Mouse (Mus musculus) neural tube, embryonic 14.5 days (tissue): Measurements from ENCODE around the gene Ubtd2. TPM values are rescaled to one million over a fixed set of nuclear protein-coding genes. Genes with fewer than 3 reads are reported as not detected.

Source experiments
- ATAC-seq: fragments of 200-750 bp; cut with Nextera tagmentation; 2 replicates; pipeline ENCODE4 v1.8.0; 2017; ENCODE audit warnings: low read depth, mild to moderate bottlenecking, moderate TSS enrichment, moderate library complexity
- H3K27ac ChIP-seq: fragments of 300-500 bp; sonication (generic); 2 replicates; pipeline ENCODE4 v1.5.1; 2014; ENCODE audit warnings: low read depth, mild to moderate bottlenecking, control low read depth, low read length, moderate library complexity, mixed read lengths
- H3K27me3 ChIP-seq: fragments of 300-500 bp; sonication (generic); 2 replicates; pipeline ENCODE4 v1.6.1; 2014; ENCODE audit warnings: low read length; ENCODE audit not compliant: control insufficient read depth, insufficient read depth
- H3K36me3 ChIP-seq: fragments of 300-500 bp; sonication (generic); 2 replicates; pipeline ENCODE4 v1.6.1; 2014; ENCODE audit warnings: low read length, mixed read lengths; ENCODE audit not compliant: control insufficient read depth, insufficient read depth
- H3K4me1 ChIP-seq: fragments of 300-500 bp; sonication (generic); 2 replicates; pipeline ENCODE4 v1.6.1; 2014; ENCODE audit warnings: low read length; ENCODE audit not compliant: control insufficient read depth, insufficient read depth
- H3K4me2 ChIP-seq: fragments of 300-500 bp; sonication (generic); 2 replicates; pipeline ENCODE4 v1.6.1; 2014; ENCODE audit warnings: mild to moderate bottlenecking, low read depth, low read length, control low read depth
- H3K4me3 ChIP-seq: fragments of 300-500 bp; sonication (generic); 2 replicates; pipeline ENCODE4 v1.5.1; 2014; ENCODE audit warnings: low read depth, low read length, control low read depth, mixed read lengths
- H3K9ac ChIP-seq: fragments of 300-500 bp; sonication (generic); replicated peaks from 2 replicates; pipeline ENCODE4 v1.6.1; 2014; ENCODE audit warnings: low read depth, mild to moderate bottlenecking, control low read depth, low read length, mixed read lengths
- H3K9me3 ChIP-seq: fragments of 300-500 bp; sonication (generic); 2 replicates; pipeline ENCODE4 v1.6.1; 2016; ENCODE audit warnings: low read length; ENCODE audit not compliant: control insufficient read depth
- WGBS: fragments of 180-500 bp; shearing (Covaris S2); extraction: QIAGEN DNeasy Blood & Tissue Kit; methylation state at CpG from one replicate; pipeline ENCODE4 v1.1.7; 2014; 5-methylcytosine and 5-hydroxymethylcytosine counted together
- polyA plus RNA-seq: library from polyadenylated mRNA; unstranded; fragments of >200 nt; fragmentation: Nextera tagmentation; extraction: Ambion mirVana; gene quantifications from 2 replicates; pipeline ENCODE4 v1.2.1, GENCODE M21; 2014

Gene Ubtd2
- polyA plus RNA-seq, 1 experiment from 2014 or later: 52.5 TPM

DNA sequence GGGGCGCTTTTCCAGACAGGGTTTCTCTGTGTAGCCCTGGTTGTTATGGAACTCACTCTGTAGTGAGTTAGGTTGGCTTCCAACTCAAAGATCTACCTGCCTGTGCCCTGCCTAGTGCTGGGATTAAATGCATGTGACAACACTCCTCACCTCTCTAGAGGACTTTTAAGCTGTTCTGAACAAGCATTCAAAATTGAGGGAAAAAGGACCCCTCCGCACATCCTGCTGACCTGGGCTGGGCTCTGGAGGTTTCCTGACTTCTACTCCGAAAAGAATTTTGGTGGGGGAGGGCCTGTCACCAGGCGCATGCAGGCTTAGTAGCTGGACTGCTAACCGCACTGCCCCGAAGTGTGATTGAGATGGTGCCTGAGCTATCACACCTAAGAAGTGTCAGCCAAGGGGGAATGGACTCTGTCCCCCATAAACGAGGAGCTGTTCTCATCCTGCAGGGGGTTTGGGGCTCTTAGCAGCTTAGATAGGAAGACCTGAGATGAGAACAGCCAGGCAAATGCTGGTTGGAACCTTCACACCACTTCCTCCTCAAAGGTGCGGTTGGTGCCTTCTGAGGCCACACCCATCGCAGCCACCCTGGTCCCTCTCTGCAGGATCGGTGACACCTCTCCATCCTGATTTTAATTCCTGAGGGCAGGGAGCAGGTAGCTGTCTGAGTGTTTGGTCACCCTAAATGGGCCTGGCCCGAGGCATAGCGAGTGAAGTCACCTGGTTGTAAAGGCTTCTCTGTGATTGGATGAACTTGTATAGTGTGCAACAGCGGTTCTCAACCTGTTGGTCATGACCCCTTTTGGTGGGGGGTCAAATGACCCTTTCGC is 98.4 kb downstream of the Ubtd2 start:
- H3K9me3 ChIP-seq: no peaks in the 10 kb centered on the region
- H3K4me3 ChIP-seq: no peak overlapping the region
- no peak overlapping the region for H3K27ac ChIP-seq
- peaks cover 9% of the 10 kb centered on the region; the same call in 1 of the 2 replicates for H3K4me1 ChIP-seq
- 79% methylated on average over 14 of the region's 14 CpGs for WGBS
- no peaks in the 10 kb centered on the region for H3K27me3 ChIP-seq
- no peak overlapping the region for H3K9ac ChIP-seq
- H3K4me2 ChIP-seq: no peak overlapping the region
- no peaks in the 10 kb centered on the region for H3K36me3 ChIP-seq
- ATAC-seq: no peak

DNA sequence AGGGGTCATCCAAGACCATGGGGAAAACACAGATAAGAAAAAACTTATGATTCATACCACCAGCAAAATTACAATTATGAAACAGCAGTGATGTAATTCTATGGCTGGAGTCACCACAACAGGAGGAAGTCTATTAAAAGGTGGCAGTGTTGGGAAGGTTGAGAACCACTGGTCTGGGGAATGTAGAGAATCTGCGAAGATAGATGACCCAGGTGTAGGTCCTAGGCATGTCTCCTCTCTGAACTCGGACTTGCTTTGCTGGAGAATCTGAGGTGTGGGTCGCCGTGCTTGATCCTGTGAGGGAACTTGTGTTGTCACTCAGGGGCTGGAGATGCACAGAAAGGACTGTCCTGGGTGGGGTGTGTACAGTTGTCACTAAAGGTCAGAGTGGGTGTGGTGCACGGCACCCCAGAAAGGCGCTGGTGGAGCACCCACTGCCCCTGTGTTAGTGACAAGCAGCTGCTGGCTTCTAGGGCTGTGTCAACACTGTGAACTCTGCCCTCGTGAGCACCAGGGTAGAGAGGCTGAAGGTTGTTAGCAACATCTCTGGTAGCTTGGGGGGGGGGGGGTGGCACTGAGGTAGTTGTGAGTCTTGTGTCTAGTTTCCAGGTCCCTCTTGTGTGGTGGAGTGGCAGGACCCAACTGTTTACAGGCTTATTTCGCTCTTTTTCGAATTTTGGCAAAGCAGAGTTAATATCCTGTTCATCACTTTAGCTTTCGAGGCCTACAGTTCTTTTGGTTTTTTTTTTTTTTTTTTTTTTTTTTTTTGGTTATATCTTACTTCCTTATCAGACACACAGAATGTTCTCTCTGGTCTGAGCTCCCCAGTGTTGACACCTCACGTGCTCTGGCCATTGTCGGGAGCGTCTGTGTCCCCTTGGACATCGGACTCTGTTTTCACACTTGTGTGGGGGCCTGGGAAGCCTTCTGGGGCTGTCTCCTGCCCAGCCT is 99.2 kb downstream of the Ubtd2 start:
- H3K4me1 ChIP-seq: peaks cover 9% of the 10 kb centered on the region; the same call in 1 of the 2 replicates
- H3K9ac ChIP-seq: no peak overlapping the region
- 95% methylated on average over 14 of the region's 14 CpGs for WGBS
- no peaks in the 10 kb centered on the region for H3K9me3 ChIP-seq
- no peak overlapping the region for H3K4me2 ChIP-seq
- H3K4me3 ChIP-seq: no peak overlapping the region
- no peaks in the 10 kb centered on the region for H3K27me3 ChIP-seq
- no peaks in the 10 kb centered on the region for H3K36me3 ChIP-seq
- no peak overlapping the region for H3K27ac ChIP-seq
- ATAC-seq: no peak

DNA sequence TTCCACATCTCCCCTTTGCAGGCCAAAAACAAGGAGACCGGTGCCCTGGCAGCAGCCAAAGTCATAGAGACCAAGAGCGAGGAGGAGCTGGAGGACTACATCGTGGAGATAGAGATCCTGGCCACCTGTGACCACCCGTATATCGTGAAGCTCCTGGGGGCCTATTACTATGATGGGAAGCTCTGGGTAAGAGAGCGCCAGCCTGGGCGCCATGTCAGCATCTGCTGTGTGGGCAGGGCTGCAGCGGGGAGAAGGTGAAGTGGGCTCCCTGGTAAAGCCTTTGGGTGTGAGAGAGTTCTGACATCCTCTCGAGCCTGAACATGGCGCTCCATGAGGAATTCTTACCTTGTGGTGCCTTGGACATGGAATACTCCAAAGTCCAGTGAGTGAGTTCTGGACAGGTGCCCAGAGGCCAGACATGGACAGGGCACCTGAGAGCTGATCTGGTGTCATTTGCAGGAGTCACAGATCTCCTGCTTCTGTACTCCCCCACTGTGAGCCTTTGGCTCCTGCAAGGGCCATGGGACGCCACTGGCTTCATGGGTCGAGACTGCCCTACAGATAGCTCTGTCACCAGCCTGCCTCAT is 100.0 kb downstream of the Ubtd2 start:
- ATAC-seq: no peak
- no peaks in the 10 kb centered on the region for H3K9me3 ChIP-seq
- 91% methylated on average over 12 of the region's 12 CpGs for WGBS
- H3K27ac ChIP-seq: no peak overlapping the region
- no peaks in the 10 kb centered on the region for H3K27me3 ChIP-seq
- H3K4me3 ChIP-seq: no peak overlapping the region
- H3K4me1 ChIP-seq: peaks cover 9% of the 10 kb centered on the region; the same call in 1 of the 2 replicates
- no peak overlapping the region for H3K9ac ChIP-seq
- no peak overlapping the region for H3K4me2 ChIP-seq
- no peaks in the 10 kb centered on the region for H3K36me3 ChIP-seq

DNA sequence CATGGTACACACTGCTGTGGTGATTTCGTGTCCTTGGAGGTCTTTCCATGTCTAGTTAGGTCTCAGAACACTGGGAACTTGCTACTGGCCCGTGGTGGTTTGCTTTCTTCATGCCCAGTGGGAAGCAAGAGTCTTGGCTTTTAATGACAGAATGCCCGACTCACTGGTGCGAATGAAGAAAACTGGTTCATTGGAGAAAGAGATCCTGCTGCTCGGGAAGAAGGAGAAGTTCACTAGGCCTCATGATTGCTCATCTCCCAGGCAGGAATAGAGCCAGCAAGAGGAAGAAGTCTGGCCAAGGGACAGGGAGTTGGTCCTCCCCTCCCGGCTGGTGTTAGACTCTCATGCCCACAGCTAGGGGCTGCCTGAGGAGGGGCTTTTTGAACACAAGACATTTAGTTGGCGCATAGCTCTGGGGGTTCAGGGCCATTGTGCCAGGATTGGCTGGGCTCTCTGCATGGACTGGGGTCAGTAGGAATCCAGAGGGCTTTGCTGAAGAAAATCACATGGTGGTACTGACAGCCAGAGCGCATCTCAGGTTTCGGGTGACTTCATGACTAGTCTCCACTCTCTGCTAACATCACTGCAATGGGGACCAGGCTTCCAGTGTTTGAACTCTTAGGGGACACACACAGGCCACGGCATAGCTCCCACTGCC is 101.3 kb downstream of the Ubtd2 start:
- H3K4me3 ChIP-seq: no peak overlapping the region
- ATAC-seq: no peak
- H3K27ac ChIP-seq: no peak overlapping the region
- peaks cover 9% of the 10 kb centered on the region; the same call in 1 of the 2 replicates for H3K4me1 ChIP-seq
- no peaks in the 10 kb centered on the region for H3K36me3 ChIP-seq
- H3K9me3 ChIP-seq: no peaks in the 10 kb centered on the region
- WGBS: 77% methylated on average over 10 of the region's 10 CpGs
- no peak overlapping the region for H3K9ac ChIP-seq
- H3K27me3 ChIP-seq: no peaks in the 10 kb centered on the region
- H3K4me2 ChIP-seq: no peak overlapping the region

DNA sequence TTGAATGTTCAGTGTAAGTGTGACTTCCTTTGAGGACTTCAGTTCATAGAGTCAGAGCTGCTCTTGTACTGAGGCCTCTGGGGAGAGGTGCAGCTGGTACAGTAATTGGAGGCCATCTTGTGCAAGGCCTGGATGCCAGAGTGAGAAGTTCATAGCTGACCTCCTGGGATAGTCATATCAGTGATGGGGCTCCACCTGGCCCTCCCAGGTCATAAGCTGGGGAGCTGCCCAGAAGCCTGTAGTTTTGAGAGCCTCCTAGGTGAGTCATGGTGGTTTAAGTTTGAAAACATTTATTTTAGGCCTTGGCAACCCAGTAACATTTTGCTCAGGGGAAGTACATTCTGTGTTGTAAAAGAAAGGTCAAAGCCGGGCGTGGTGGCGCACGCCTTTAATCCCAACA is 102.9 kb downstream of the Ubtd2 start:
- H3K4me1 ChIP-seq: no peaks in the 10 kb centered on the region; the same call in 1 of the 2 replicates
- H3K27ac ChIP-seq: no peak overlapping the region
- no peaks in the 10 kb centered on the region for H3K36me3 ChIP-seq
- no peaks in the 10 kb centered on the region for H3K27me3 ChIP-seq
- H3K4me2 ChIP-seq: no peak overlapping the region
- 98% methylated on average over 4 of the region's 4 CpGs for WGBS
- H3K4me3 ChIP-seq: no peak overlapping the region
- no peak overlapping the region for H3K9ac ChIP-seq
- H3K9me3 ChIP-seq: no peaks in the 10 kb centered on the region
- no peak for ATAC-seq

DNA sequence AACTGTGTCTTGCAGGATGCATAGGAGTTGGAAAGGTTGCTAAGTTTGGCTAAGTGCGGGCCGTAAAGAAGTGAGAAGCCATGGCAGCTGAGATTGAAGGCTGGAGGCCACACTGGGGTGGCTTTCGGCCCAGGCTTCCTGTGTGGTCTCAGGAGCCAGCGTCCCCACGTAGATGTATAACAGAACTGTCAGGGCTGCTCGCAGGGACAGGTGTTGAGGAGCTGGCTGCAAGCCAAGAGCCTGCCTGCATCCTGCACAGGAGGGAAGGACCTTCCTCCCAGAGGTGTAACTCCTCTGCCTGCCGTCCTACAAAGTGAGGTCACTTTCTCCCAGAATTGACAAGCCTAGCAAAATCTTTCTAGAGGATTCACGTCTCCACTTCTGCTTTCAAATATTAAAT is 103.5 kb downstream of the Ubtd2 start:
- H3K4me3 ChIP-seq: no peak overlapping the region
- no peak overlapping the region for H3K9ac ChIP-seq
- H3K36me3 ChIP-seq: no peaks in the 10 kb centered on the region
- no peaks in the 10 kb centered on the region for H3K27me3 ChIP-seq
- H3K9me3 ChIP-seq: no peaks in the 10 kb centered on the region
- no peaks in the 10 kb centered on the region for H3K4me1 ChIP-seq
- no peak overlapping the region for H3K27ac ChIP-seq
- no peak for ATAC-seq
- no peak overlapping the region for H3K4me2 ChIP-seq
- WGBS: 52% methylated on average over 8 of the region's 8 CpGs

DNA sequence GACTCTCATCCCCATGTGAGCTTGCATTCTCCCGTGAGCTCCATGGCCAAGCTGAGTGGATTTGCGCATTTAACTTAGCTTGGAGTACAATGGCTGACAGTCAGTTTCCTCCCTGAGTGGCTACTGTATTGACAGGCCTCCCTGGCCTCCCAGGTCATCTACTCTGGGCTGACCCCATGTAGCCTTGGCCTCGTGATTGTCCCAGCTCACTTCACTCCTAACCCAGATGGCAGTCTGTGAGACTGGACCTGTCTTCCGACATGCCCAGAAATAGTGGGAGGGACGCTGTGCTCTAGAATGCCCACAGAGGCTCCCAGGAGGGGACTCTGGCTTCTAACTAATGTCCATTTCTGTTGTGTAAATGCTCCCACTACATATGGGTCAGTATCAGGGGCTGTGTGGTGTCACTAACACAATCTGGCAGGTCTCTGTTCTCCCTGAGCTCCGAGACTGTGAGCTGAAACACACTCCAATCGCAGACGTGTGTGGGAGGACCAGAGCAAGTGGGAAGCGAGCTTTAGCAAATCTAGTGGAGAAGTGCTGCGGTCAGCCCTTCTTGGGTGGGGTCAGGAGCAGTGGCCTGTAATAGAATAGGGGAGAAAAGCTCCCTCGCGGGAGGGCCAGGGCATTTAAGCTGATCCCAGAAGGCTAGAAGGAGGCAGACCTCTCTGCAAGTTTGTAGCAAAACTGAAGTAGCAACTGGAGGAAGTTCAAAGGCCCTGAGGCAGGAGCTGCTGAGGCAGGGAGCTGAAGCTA is 105.0 kb downstream of the Ubtd2 start:
- H3K9ac ChIP-seq: no peak overlapping the region
- H3K9me3 ChIP-seq: no peaks in the 10 kb centered on the region
- no peaks in the 10 kb centered on the region for H3K27me3 ChIP-seq
- no peak for ATAC-seq
- no peak overlapping the region for H3K4me2 ChIP-seq
- no peaks in the 10 kb centered on the region for H3K4me1 ChIP-seq
- H3K36me3 ChIP-seq: no peaks in the 10 kb centered on the region
- no peak overlapping the region for H3K4me3 ChIP-seq
- WGBS: 89% methylated on average over 12 of the region's 12 CpGs
- no peak overlapping the region for H3K27ac ChIP-seq
